Mouse (Mus musculus) E14TG2a.4 (cell line): ENCODE results near the gene Furin.

Source experiments
- CTCF ChIP-seq: conservative IDR thresholded peaks from 2 replicates; pipeline ENCODE4 v1.5.1; 2014; ENCODE audit warnings: low read length
- NANOG ChIP-seq: IDR thresholded peaks from 2 replicates; pipeline ENCODE4 v1.6.1; 2014; ENCODE audit warnings: borderline replicate concordance, low read length, mixed read lengths

DNA sequence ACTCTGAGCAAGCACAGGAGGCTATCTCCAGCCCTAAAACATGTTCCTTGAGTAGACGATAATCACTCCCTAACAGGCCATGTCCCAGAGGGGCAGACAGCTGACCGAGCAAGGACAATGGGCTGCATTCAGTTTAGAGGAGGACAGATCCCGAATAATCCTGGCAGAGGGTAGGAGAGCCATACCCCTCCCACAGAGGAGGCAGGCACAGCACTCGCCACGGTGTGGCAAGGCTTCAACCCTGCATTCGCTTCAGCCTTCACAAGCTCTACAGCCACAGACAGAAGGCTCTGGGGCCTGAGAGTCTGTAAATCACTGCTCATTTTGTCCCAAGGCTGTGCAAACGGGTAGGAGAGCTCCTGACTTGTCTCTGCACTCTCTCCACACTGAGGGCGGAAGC lies 48.1 kb downstream of the Furin start:
- TF ChIP-seq CTCF (no peak), NANOG (no peak)
